Mouse (Mus musculus) testis, adult 2 months (tissue): ENCODE measurements around the gene Olfr1555-ps1.

ENCODE experiments used
- CTCF ChIP-seq: fragments of 200-500 bp; IDR thresholded peaks from 2 replicates; pipeline ENCODE4 v1.5.1; 2012; ENCODE audit warnings: low read depth, mild to moderate bottlenecking, inconsistent platforms, low read length, moderate library complexity; ENCODE audit not compliant: control insufficient read depth, insufficient read depth, insufficient replicate concordance
- POLR2A ChIP-seq: fragments of 200-500 bp; IDR thresholded peaks from 2 replicates; pipeline ENCODE4 v1.6.1; 2012; ENCODE audit warnings: low read depth, mild to moderate bottlenecking, inconsistent platforms, low read length, moderate library complexity; ENCODE audit not compliant: control insufficient read depth

DNA sequence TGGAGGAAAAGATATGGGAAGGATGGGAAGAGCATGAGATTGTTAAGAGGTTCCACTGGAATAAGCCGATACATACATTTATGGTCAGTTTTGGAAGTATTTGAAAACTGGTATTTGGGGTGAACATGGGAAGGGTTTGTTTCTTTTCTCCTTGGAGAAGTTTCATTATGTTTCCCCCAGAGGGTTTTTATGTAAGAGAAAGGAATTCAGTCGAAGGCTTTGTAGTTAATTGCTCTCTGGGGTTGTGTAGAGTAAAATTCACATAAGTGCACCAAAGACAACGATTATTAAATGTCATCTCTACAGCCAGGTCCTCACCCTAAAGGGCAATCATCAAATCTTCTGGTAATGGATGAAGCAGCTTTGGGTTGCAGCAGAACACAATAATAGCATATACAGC lies 46.8 kb downstream of the Olfr1555-ps1 start, which contains the start of gene Olfr76:
- TF ChIP-seq POLR2A: no peak
- no peak for TF ChIP-seq CTCF
